8 mouse cellular contexts compared by ENCODE assay signal in genomic region chr11:83852016-83852355, GRCm38 (mm10). TPM values are rescaled to one million over a fixed set of nuclear protein-coding genes. Genes with fewer than 3 reads are reported as not detected.
DNase-seq lines count a peak whose midpoint lies in the region; ATAC-seq lines count a peak whose summit lies in the region.

No protein-coding gene starts in this region.

- H3K27me3 ChIP-seq in liver, embryonic 12.5 days (replicated peaks), result peaks cover 96% of the 10 kb centered on the region

- H3K9ac ChIP-seq in liver, embryonic 12.5 days, result no peak overlapping the region

- H3K9me3 ChIP-seq in liver, embryonic 12.5 days (replicated peaks), result no peaks in the 10 kb centered on the region

- DNase-seq in adrenal gland, adult 2 months, result peak; percentile 17
- no peak for DNase-seq in adrenal gland, postnatal 25 days
- DNase-seq in urinary bladder, postnatal 36 days (ENCODE audit: low spot score in 2 of 2), result peak; percentile 16 to 44
- DNase-seq in urinary bladder, postnatal 25 days (ENCODE audit: low spot score), result no peak
- DNase-seq in yolk sac, embryonic 10.5 days (ENCODE audit: low spot score), result peak; percentile 79
- no peak for DNase-seq in spleen, adult 12 weeks (ENCODE audit: low spot score)

- H3K36me3 ChIP-seq in liver, embryonic 12.5 days, result 0 out of 2 replicates have a peak, but pooled peaks cover 3% of the 10 kb centered on the region

- no peaks in the 10 kb centered on the region for H3K4me1 ChIP-seq in liver, embryonic 12.5 days

- WGBS in liver, embryonic 12.5 days (ENCODE audit: insufficient replicate concordance), result 1% methylated on average over 24 of the region's 24 CpGs

- no peak overlapping the region; the same call in 1 of the 2 replicates for H3K27ac ChIP-seq in liver, embryonic 12.5 days

- ATAC-seq in liver, embryonic 12.5 days, result no peak
- no peak for ATAC-seq in CD4-positive, CD25-positive, alpha-beta regulatory T cell, adult 4 months

- H3K4me2 ChIP-seq in liver, embryonic 12.5 days, result peak overlapping the region; percentile 54

- peak overlapping the region; percentile 46 for H3K4me3 ChIP-seq in liver, embryonic 12.5 days

RNA-seq across cellular contexts. Expression of gene Hnf1b, which starts 2.1 kb away (rescaled TPM):
- not detected for total RNA-seq in adrenal gland, adult 2 months (2021)
- polyA plus RNA-seq in adrenal gland, adult 2 months (2012; rRNA removed), result 0.26 and 0.53 TPM in 2 replicates
- total RNA-seq in adrenal gland, postnatal 25 days (2021), result 0.24 TPM in 1 of 2 replicates, not detected in the other
- 2.2 and 2.5 TPM in 2 replicates for polyA plus RNA-seq in liver, embryonic 12.5 days (2016; fragmentation: Nextera tagmentation; extraction: Ambion mirVana)
- polyA plus RNA-seq in CD4-positive, CD25-positive, alpha-beta regulatory T cell, adult 4 months (2017; shearing (Covaris generic)), result not detected

Comparison
In these comparisons a context has a peak if more than half of its experiments do, and no peak if none do; other contexts are left out.
1. DNase-seq: peak in adrenal gland, adult 2 months (single experiment), urinary bladder, postnatal 36 days (2 of 2) and yolk sac, embryonic 10.5 days (single experiment); none in adrenal gland, postnatal 25 days (single experiment), urinary bladder, postnatal 25 days (single experiment) and spleen, adult 12 weeks (single experiment).